21 mouse cellular contexts compared by ENCODE assay signal in the genomic region with DNA sequence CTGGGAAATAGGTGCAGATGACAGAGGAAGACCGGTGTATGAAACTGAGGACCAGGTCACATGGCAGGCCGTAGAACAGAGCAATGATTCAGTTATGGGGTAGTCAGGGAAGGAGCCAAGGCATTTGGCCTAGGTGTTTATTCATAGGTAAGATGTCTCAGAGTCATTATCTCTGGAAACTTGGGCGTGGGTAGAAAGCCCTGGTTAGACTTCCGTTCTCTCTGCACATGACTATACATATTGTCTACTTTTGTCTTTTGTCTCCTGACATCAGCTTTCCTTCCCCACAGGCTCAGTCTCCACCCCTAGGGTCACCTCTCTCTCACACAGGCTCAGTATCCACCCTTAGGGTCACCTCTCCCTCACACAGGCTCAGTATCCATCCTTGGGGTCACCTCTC. TPM values are rescaled to one million over a fixed set of nuclear protein-coding genes. Genes with fewer than 3 reads are reported as not detected.
"Had no signal": no experiment of that assay in that cellular context is flagged by ENCODE, and none has a peak within 500 bp of the region (broad histone marks: within the 10 kb centered on the region; RNA-seq: fewer than 3 reads in every experiment).

No protein-coding gene starts in this region.

- H3K27me3 ChIP-seq: neural tube, embryonic 13.5 days; neural tube, embryonic 15.5 days; stomach, embryonic 15.5 days had no signal

- H3K27ac ChIP-seq: neural tube, embryonic 13.5 days; neural tube, embryonic 15.5 days; stomach, embryonic 15.5 days; stomach, postnatal 0 days had no signal

- DNase-seq: retina, postnatal 1 day; right cerebral cortex, adult 18-20 months; right cerebral cortex, postnatal 14 days; right cerebral cortex, postnatal 25 days; right cerebral cortex, postnatal 4 days; spleen, adult 18-20 months; thymus, adult 18-20 months; thymus, adult 2 months; thymus, postnatal 14 days; thymus, postnatal 25 days; thymus, postnatal 36 days; thymus, postnatal 4 days had no signal

- H3K36me3 ChIP-seq: stomach, embryonic 15.5 days had no signal

- H3K4me1 ChIP-seq: stomach, embryonic 15.5 days had no signal

- H3K9me3 ChIP-seq: neural tube, embryonic 13.5 days; neural tube, embryonic 15.5 days; stomach, embryonic 15.5 days had no signal

- H3K9ac ChIP-seq: neural tube, embryonic 13.5 days; neural tube, embryonic 15.5 days; stomach, embryonic 15.5 days had no signal

- H3K4me3 ChIP-seq: neural tube, embryonic 13.5 days; neural tube, embryonic 15.5 days; stomach, embryonic 15.5 days had no signal

- H3K4me2 ChIP-seq: neural tube, embryonic 13.5 days; neural tube, embryonic 15.5 days; stomach, embryonic 15.5 days had no signal

RNA-seq across cellular contexts. Expression of a gene that starts 40.3 kb away (rescaled TPM):
- total RNA-seq: neutrophil, adult 5-6 weeks had no signal
- polyA plus RNA-seq: neural tube, embryonic 13.5 days; neural tube, embryonic 14.5 days; neural tube, embryonic 15.5 days; urinary bladder, adult 2 months had no signal

RNA-seq across cellular contexts. Expression of a gene that starts 47.6 kb away (rescaled TPM):
- total RNA-seq: neutrophil, adult 5-6 weeks had no signal
- polyA plus RNA-seq: spleen, adult 2 months; thymus, postnatal 0 days had no signal
